Comparison of ENCODE assay signal across 19 mouse cellular contexts in the genomic region with DNA sequence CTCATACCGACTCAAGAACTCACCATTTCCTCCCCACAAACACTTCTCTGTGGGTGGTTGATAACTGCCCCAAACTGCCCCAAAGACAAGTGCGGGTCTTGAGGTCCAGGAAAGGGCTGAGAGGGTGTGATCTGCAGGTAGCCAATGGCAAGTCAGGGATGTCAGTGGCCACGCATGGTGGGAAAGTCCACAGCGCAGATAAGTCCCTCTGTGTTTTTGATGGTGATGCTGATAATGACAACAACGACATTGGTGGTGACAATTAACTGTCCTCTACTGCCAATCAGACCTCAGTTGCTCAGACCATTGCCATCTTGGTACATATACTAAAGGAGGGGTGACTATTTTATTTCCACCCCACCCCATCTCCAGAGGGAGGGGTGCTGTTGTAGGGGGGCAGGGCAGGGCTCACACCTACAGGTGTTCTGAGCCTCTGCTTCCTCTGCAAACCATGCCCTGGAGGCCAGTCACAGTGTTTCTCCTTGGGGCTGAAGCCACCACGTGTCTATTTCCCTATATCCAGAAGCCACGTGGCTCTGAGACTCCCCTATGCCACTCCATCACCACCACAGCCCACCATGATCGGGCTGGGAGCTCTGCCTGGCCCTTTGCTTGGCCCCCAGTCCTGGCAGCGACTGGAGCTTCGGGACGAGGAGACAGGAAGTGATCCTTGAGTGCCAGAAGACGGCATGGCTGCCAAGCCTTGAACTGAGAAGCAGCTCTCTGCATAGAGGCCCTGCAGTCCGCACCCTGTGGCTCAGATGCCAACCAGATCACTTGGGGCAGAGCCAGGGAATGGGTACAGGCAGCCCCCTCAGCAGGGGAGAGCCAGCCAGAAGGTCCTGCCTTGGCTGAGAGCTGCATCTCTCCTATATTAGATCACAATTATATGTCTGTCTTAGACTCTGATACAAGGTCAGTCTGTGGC. TPM values are rescaled to one million over a fixed set of nuclear protein-coding genes. Genes with fewer than 3 reads are reported as not detected.
DNase-seq lines count a peak whose midpoint lies in the region; ATAC-seq and TF ChIP-seq lines count a peak whose summit lies in the region.
"Had no signal": no experiment of that assay in that cellular context is flagged by ENCODE, and none has a peak within 500 bp of the region (broad histone marks: within the 10 kb centered on the region; RNA-seq: fewer than 3 reads in every experiment).

No protein-coding gene starts in this region.

- no peak overlapping the region for H3K4me3 ChIP-seq in gastrocnemius, adult 2 months
- no peak overlapping the region for H3K4me3 ChIP-seq in lung, embryonic 16.5 days (ENCODE audit: low read length)
- no peak overlapping the region for H3K4me3 ChIP-seq in kidney, adult 2 months (ENCODE audit: insufficient read depth, low read depth, low read length)
- H3K4me3 ChIP-seq: embryonic facial prominence, embryonic 13.5 days; hindbrain, embryonic 13.5 days; limb, embryonic 13.5 days had no signal

- H3K9ac ChIP-seq in lung, embryonic 16.5 days (ENCODE audit: low read length): no peak overlapping the region
- H3K9ac ChIP-seq: embryonic facial prominence, embryonic 13.5 days; hindbrain, embryonic 13.5 days; limb, embryonic 13.5 days; liver, postnatal 0 days had no signal

- intact Hi-C loops in gastrocnemius, adult 2 months (cut with DNase I): loop anchor here (5.0 kb wide), 1 partner anchor 49 kb away; no protein-coding TSS in a partner anchor

- H3K4me2 ChIP-seq in lung, embryonic 16.5 days (ENCODE audit: low read depth, low read length): no peak overlapping the region
- H3K4me2 ChIP-seq: embryonic facial prominence, embryonic 13.5 days; hindbrain, embryonic 13.5 days; limb, embryonic 13.5 days had no signal

- H3K4me1 ChIP-seq in lung, embryonic 16.5 days (replicated peaks; ENCODE audit: control insufficient read depth, insufficient read depth, low read length): no peaks in the 10 kb centered on the region
- H3K4me1 ChIP-seq in kidney, adult 2 months (ENCODE audit: control insufficient read depth, insufficient read depth, low read length): no peaks in the 10 kb centered on the region
- H3K4me1 ChIP-seq: hindbrain, embryonic 13.5 days had no signal

- no peak for TF ChIP-seq POLR2A in kidney, adult 2 months (IDR thresholded peaks at IDR 0.05; ENCODE audit: low read depth, low read length)

- H3K9me3 ChIP-seq in lung, embryonic 16.5 days (ENCODE audit: control insufficient read depth, low read length): no peaks in the 10 kb centered on the region
- H3K9me3 ChIP-seq: embryonic facial prominence, embryonic 13.5 days; limb, embryonic 13.5 days had no signal

- DNase-seq in gastrocnemius, adult 2 months: peak; percentile 46
- no peak for DNase-seq in gastrocnemius, postnatal 10 days
- DNase-seq in lung, postnatal 36 days: no peak
- peak; percentile 29 for DNase-seq in brain, adult 2 months (ENCODE audit: low read depth, low spot score)
- DNase-seq in cerebellum, postnatal 36 days: peak; percentile 26 to 34
- DNase-seq in kidney, adult 2 months: no peak
- no peak for DNase-seq in left cerebral cortex, adult 8-10 months (ENCODE audit: low spot score in 2 of 2)
- DNase-seq: heart, adult 11 months; kidney, adult 18-20 months; kidney, postnatal 36 days; liver, postnatal 0 days had no signal

- 0 out of 2 replicates have a peak, but pooled peaks have one; percentile 34 for ATAC-seq in lung, embryonic 16.5 days (ENCODE audit: low read depth)
- ATAC-seq: liver, postnatal 0 days had no signal

- WGBS in lung, embryonic 16.5 days: 43% methylated on average over 13 of the region's 13 CpGs
- WGBS in kidney, adult 2 months: 65% methylated on average over 13 of the region's 13 CpGs

- H3K36me3 ChIP-seq in lung, embryonic 16.5 days (ENCODE audit: control insufficient read depth, insufficient read depth, low read length): no peaks in the 10 kb centered on the region
- H3K36me3 ChIP-seq in kidney, adult 2 months (ENCODE audit: control insufficient read depth, insufficient read depth, low read length): no peaks in the 10 kb centered on the region
- H3K36me3 ChIP-seq: embryonic facial prominence, embryonic 13.5 days; G1E; hindbrain, embryonic 13.5 days; limb, embryonic 13.5 days had no signal

- H3K27me3 ChIP-seq in lung, embryonic 16.5 days (ENCODE audit: control insufficient read depth, insufficient read depth, low read depth, low read length): no peaks in the 10 kb centered on the region
- H3K27me3 ChIP-seq in kidney, adult 2 months (replicated peaks; ENCODE audit: control insufficient read depth, insufficient read depth, low read length): no peaks in the 10 kb centered on the region
- H3K27me3 ChIP-seq: embryonic facial prominence, embryonic 13.5 days; hindbrain, embryonic 13.5 days; limb, embryonic 13.5 days had no signal

- no peak overlapping the region; the same call in 1 of the 2 replicates for H3K27ac ChIP-seq in gastrocnemius, adult 2 months
- no peak overlapping the region for H3K27ac ChIP-seq in lung, embryonic 16.5 days (ENCODE audit: low read length)
- H3K27ac ChIP-seq in kidney, adult 2 months (ENCODE audit: insufficient read depth, low read depth, low read length): no peak overlapping the region
- H3K27ac ChIP-seq: embryonic facial prominence, embryonic 13.5 days; hindbrain, embryonic 13.5 days; limb, embryonic 13.5 days had no signal

- TF ChIP-seq CTCF in gastrocnemius, adult 2 months (IDR thresholded peaks at IDR 0.05): no peak
- no peak for TF ChIP-seq CTCF in kidney, adult 2 months (conservative IDR thresholded peaks at IDR 0.05; ENCODE audit: insufficient read depth, insufficient read length, low read depth, low read length)

RNA-seq across cellular contexts. Expression of a gene that starts 11.7 kb away (rescaled TPM):
- 1 to 10 TPM in 1 of 2 experiments, under 1 TPM in 1; 0.43 to 1.5 TPM for total RNA-seq in gastrocnemius, adult 2 months (2021)
- 1 to 10 TPM; 4.7 to 8.0 TPM for total RNA-seq in gastrocnemius, postnatal 10 days (2021)
- polyA plus RNA-seq in lung, embryonic 16.5 days (2015; fragmentation: Nextera tagmentation; extraction: Ambion mirVana): 2.6 and 2.7 TPM in 2 replicates
- polyA plus RNA-seq in kidney, adult 2 months (2012; rRNA removed): 1.3 and 1.7 TPM in 2 replicates
- under 1 TPM; 0.09 to 0.27 (median 0.18) TPM for total RNA-seq in left cerebral cortex, adult 8-10 months (2022)
- total RNA-seq: G1E had no signal
- polyA plus RNA-seq: G1E had no signal

RNA-seq across cellular contexts. Expression of a gene that starts 36.1 kb away (rescaled TPM):
- not detected for total RNA-seq in gastrocnemius, adult 2 months (2021)
- total RNA-seq in gastrocnemius, postnatal 10 days (2021): not detected
- polyA plus RNA-seq in lung, embryonic 16.5 days (2015; fragmentation: Nextera tagmentation; extraction: Ambion mirVana): 0.06 TPM in 1 of 2 replicates, not detected in the other
- 0.65 and 1.5 TPM in 2 replicates for polyA plus RNA-seq in kidney, adult 2 months (2012; rRNA removed)
- not detected for total RNA-seq in left cerebral cortex, adult 8-10 months (2022)
- total RNA-seq: common myeloid progenitor, adult 5-6 weeks had no signal
- polyA plus RNA-seq: embryonic facial prominence, embryonic 13.5 days; forebrain, embryonic 11.5 days; G1E; stomach, embryonic 14.5 days had no signal

Comparison
In these comparisons a context has a peak if more than half of its experiments do, and no peak if none do; other contexts are left out.
1. DNase-seq: peak in gastrocnemius, adult 2 months (single experiment), brain, adult 2 months (single experiment) and cerebellum, postnatal 36 days (2 of 2); none in gastrocnemius, postnatal 10 days (single experiment), lung, postnatal 36 days (single experiment), kidney, adult 2 months (single experiment) and left cerebral cortex, adult 8-10 months (0 of 2).